9 mouse cellular contexts compared by ENCODE assay signal in the genomic region with DNA sequence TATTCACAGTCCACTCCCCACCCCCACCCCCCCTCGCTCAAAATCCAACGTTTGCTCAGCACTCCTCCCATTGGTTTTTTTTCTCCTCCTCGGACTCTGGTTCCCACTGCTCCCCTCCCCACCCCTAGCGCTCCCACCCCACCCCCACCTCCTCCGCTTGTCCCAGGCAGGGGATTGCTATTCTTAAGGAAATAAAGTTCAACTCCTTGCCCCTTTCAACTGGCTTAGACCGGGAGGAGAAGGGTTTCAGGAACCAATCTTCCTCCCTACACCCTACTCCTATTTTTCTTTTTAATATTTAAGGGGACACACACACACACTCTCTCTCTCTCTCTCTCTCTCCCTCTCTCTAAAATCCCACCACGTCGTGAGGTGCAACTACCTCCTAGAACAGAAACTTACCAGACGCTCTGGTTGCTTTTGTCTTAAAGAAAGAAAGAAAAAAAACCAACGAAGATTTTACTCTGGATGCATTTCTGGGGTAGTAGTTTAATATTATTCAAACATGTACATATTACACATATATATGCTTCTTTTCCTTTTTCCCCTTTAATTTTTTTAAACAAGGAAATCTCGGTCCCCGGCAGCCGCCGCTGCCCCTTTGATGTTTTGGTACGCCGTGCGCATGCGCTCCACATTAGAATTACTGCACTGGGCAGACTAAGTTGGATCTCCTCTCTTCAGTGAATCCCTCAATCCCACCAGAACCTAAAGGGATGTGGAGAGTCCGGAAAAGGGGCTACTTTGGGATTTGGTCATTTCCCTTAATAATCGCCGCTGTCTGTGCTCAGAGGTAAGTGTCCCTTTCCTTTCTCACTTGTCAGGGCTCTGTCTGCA. TPM values are rescaled to one million over a fixed set of nuclear protein-coding genes. Genes with fewer than 3 reads are reported as not detected.
DNase-seq lines count a peak whose midpoint lies in the region; ATAC-seq lines count a peak whose summit lies in the region.
"Had no signal": no experiment of that assay in that cellular context is flagged by ENCODE, and none has a peak within 500 bp of the region (broad histone marks: within the 10 kb centered on the region; RNA-seq: fewer than 3 reads in every experiment).

No protein-coding gene starts in this region.

- peak; percentile 72 for ATAC-seq in kidney, embryonic 14.5 days (ENCODE audit: low FRiP score, low TSS enrichment)
- ATAC-seq in intestine, embryonic 16.5 days = peak; percentile 74
- no peak for ATAC-seq in limb, embryonic 15.5 days (ENCODE audit: insufficient number of reproducible peaks, low FRiP score, low TSS enrichment, low read depth)
- peak; percentile 65 for ATAC-seq in neural tube, embryonic 15.5 days (ENCODE audit: low FRiP score)
- no peak for ATAC-seq in granulocyte monocyte progenitor cell, adult 5-6 weeks (replicated peaks; ENCODE audit: poor library complexity, severe bottlenecking)

- no peaks in the 10 kb centered on the region for H3K4me1 ChIP-seq in kidney, embryonic 14.5 days (ENCODE audit: control insufficient read depth, insufficient read depth, low read length)
- 0 out of 2 replicates have a peak, but pooled peaks cover 2% of the 10 kb centered on the region for H3K4me1 ChIP-seq in intestine, embryonic 16.5 days (ENCODE audit: control insufficient read depth, insufficient read depth, low read length)
- peaks cover 10% of the 10 kb centered on the region; the same call in 1 of the 2 replicates for H3K4me1 ChIP-seq in limb, embryonic 15.5 days
- H3K4me1 ChIP-seq in neural tube, embryonic 15.5 days = peaks cover 20% of the 10 kb centered on the region

- under 1% methylated on average over 21 of the region's 21 CpGs for WGBS in kidney, embryonic 14.5 days
- WGBS in intestine, embryonic 16.5 days = under 1% methylated on average over 21 of the region's 21 CpGs
- under 1% methylated on average over 21 of the region's 21 CpGs for WGBS in limb, embryonic 15.5 days
- under 1% methylated on average over 21 of the region's 21 CpGs for WGBS in neural tube, embryonic 15.5 days

- no peak for DNase-seq in kidney, adult 9 months
- peak; percentile 77 for DNase-seq in cerebellum, adult 8-10 months
- peak; percentile 69 for DNase-seq in forelimb bud, embryonic 11.5 days (ENCODE audit: low read depth, low spot score)

- H3K9ac ChIP-seq in kidney, embryonic 14.5 days (ENCODE audit: low read depth, low read length) = peak overlapping the region; percentile 31; the same call in 1 of the 2 replicates
- H3K9ac ChIP-seq in intestine, embryonic 16.5 days (ENCODE audit: low read depth, low read length) = peak overlapping the region; percentile 45
- no peak overlapping the region for H3K9ac ChIP-seq in limb, embryonic 15.5 days
- peak overlapping the region; percentile 76 for H3K9ac ChIP-seq in neural tube, embryonic 15.5 days (replicated peaks)

- peak overlapping the region; percentile 70 for H3K4me2 ChIP-seq in kidney, embryonic 14.5 days (replicated peaks; ENCODE audit: low read depth, low read length)
- H3K4me2 ChIP-seq in intestine, embryonic 16.5 days (ENCODE audit: low read depth, low read length) = peak overlapping the region; percentile 83
- peak overlapping the region; percentile 84 for H3K4me2 ChIP-seq in limb, embryonic 15.5 days
- H3K4me2 ChIP-seq in neural tube, embryonic 15.5 days = peak overlapping the region; percentile 84

- H3K36me3 ChIP-seq in kidney, embryonic 14.5 days (ENCODE audit: control insufficient read depth, insufficient read depth, low read length) = no peaks in the 10 kb centered on the region
- no peaks in the 10 kb centered on the region for H3K36me3 ChIP-seq in intestine, embryonic 16.5 days (ENCODE audit: control insufficient read depth, insufficient read depth, low read length)
- H3K36me3 ChIP-seq in limb, embryonic 15.5 days = no peaks in the 10 kb centered on the region
- H3K36me3 ChIP-seq in neural tube, embryonic 15.5 days = no peaks in the 10 kb centered on the region

- no peak overlapping the region for H3K27ac ChIP-seq in kidney, embryonic 14.5 days (ENCODE audit: low read depth, low read length)
- H3K27ac ChIP-seq in intestine, embryonic 16.5 days (ENCODE audit: low read length) = no peak overlapping the region
- no peak overlapping the region for H3K27ac ChIP-seq in limb, embryonic 15.5 days
- H3K27ac ChIP-seq in neural tube, embryonic 15.5 days (replicated peaks) = peak overlapping the region; percentile 82

- H3K27me3 ChIP-seq in kidney, embryonic 14.5 days (ENCODE audit: control insufficient read depth, insufficient read depth, low read length) = no peaks in the 10 kb centered on the region
- peaks cover 4% of the 10 kb centered on the region; the same call in 1 of the 2 replicates for H3K27me3 ChIP-seq in intestine, embryonic 16.5 days (replicated peaks; ENCODE audit: control insufficient read depth, insufficient read depth, low read length)
- H3K27me3 ChIP-seq in limb, embryonic 15.5 days = peaks cover 23% of the 10 kb centered on the region
- no peaks in the 10 kb centered on the region for H3K27me3 ChIP-seq in neural tube, embryonic 15.5 days (replicated peaks)

- no peaks in the 10 kb centered on the region for H3K9me3 ChIP-seq in kidney, embryonic 14.5 days (ENCODE audit: control insufficient read depth, low read length)
- H3K9me3 ChIP-seq in intestine, embryonic 16.5 days (ENCODE audit: control insufficient read depth, low read length) = no peaks in the 10 kb centered on the region
- no peaks in the 10 kb centered on the region for H3K9me3 ChIP-seq in limb, embryonic 15.5 days
- H3K9me3 ChIP-seq in neural tube, embryonic 15.5 days (replicated peaks) = no peaks in the 10 kb centered on the region

- peak overlapping the region; percentile 52 for H3K4me3 ChIP-seq in kidney, embryonic 14.5 days (ENCODE audit: low read length)
- H3K4me3 ChIP-seq in intestine, embryonic 16.5 days (ENCODE audit: low read length) = peak overlapping the region; percentile 51
- H3K4me3 ChIP-seq in limb, embryonic 15.5 days = peak overlapping the region; percentile 45
- peak overlapping the region; percentile 66 for H3K4me3 ChIP-seq in neural tube, embryonic 15.5 days (replicated peaks)

RNA-seq across cellular contexts. Expression of a gene that starts 1.3 kb away (rescaled TPM):
- polyA plus RNA-seq in kidney, embryonic 14.5 days (2014; fragmentation: Nextera tagmentation; extraction: Ambion mirVana) = 0.91 and 2.9 TPM in 2 replicates
- polyA plus RNA-seq in intestine, embryonic 16.5 days (2015; fragmentation: Nextera tagmentation; extraction: Ambion mirVana) = 0.93 TPM in 2 replicates
- 0.86 and 0.90 TPM in 2 replicates for polyA plus RNA-seq in limb, embryonic 15.5 days (2015; fragmentation: Nextera tagmentation; extraction: Ambion mirVana)
- polyA plus RNA-seq in neural tube, embryonic 15.5 days (2015; fragmentation: Nextera tagmentation; extraction: Ambion mirVana) = 10.7 and 15.3 TPM in 2 replicates
- not detected in 2 replicates for total RNA-seq in granulocyte monocyte progenitor cell, adult 5-6 weeks (2014; fragmentation: Nextera tagmentation)
- not detected in 2 replicates for total RNA-seq in granulocyte monocyte progenitor cell, adult 5-6 weeks (2017)
- polyA plus RNA-seq: large intestine, adult 2 months had no signal

Comparison
In these comparisons a context has a peak if more than half of its experiments do, and no peak if none do; other contexts are left out.
1. ATAC-seq: peak in kidney, embryonic 14.5 days (single experiment), intestine, embryonic 16.5 days (single experiment) and neural tube, embryonic 15.5 days (single experiment); none in limb, embryonic 15.5 days (single experiment) and granulocyte monocyte progenitor cell, adult 5-6 weeks (single experiment).
2. Peak in every context shown above with its lines, with median percentiles within 50 percentile points of each other: H3K4me2 ChIP-seq and H3K4me3 ChIP-seq.